Mouse (Mus musculus) MEL (cell line): ENCODE results near the gene Ears2.

Source experiments
- ETS1 ChIP-seq: IDR thresholded peaks from 2 replicates; pipeline ENCODE4 v1.6.1; 2012; ENCODE audit warnings: low read depth, mild to moderate bottlenecking, inconsistent platforms, low read length, improper control_type of control experiment, moderate library complexity
- USF1 ChIP-seq: IDR thresholded peaks from 2 replicates; pipeline ENCODE4 v1.6.1; 2014; ENCODE audit warnings: low read depth, mild to moderate bottlenecking, inconsistent platforms, low read length, improper control_type of control experiment, moderate library complexity

DNA sequence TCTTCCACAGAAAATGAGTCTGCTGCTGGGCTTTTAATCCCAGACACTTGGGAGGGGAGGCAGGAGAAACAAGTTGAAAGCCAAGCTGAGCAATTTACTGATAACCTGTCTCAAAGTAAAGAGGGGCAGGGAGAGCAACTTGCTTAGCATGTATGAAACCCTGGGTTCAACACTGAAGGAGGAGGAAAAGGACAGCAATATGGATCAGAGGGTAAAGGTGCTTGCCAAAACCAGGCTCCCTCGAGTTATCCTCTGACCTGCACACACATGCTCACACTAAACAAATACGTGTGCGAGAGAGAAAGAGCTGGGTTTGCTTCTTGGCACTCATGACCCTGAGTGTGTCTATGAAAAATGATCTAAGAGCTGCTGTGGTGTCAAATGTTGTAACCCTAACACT is 30.9 kb upstream of the Ears2 start:
- TF ChIP-seq ETS1 (no peak), USF1 (no peak)
